Mouse (Mus musculus): Measurements from ENCODE around the gene Kat2a.

Gene Kat2a

DNA sequence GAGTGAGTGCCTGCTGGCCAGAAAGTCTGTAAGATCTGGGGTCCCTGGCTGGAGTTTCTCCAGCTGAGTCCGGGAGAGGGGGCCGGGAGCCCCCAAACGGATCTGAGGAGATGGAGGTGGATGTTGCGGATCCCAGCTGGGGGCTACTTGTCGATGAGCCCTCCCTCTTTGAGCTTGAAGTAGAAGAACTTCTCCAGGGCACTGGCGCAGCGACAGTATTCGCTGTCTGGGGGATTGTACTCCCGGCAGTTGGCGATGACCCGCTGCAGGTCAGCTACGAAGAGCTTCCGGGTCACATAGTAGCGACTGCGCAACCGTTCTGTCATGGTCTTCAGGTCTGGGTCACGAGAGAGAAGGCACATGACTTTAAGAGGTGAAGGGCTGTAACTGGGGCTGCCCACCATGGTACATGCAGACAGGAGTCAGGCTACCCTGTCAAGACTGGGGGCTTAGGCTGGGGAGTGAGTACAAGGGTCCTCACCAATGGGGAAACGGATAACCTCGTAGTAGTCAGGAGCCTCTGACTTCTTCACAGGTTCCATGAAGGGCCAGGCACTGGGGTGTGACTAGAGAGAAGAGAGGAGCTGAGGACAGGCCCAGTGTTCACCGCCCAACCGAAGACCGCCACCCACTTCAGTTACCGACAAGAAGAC is 7.0 kb downstream of the Kat2a start:
- no peak for DNase-seq

DNA sequence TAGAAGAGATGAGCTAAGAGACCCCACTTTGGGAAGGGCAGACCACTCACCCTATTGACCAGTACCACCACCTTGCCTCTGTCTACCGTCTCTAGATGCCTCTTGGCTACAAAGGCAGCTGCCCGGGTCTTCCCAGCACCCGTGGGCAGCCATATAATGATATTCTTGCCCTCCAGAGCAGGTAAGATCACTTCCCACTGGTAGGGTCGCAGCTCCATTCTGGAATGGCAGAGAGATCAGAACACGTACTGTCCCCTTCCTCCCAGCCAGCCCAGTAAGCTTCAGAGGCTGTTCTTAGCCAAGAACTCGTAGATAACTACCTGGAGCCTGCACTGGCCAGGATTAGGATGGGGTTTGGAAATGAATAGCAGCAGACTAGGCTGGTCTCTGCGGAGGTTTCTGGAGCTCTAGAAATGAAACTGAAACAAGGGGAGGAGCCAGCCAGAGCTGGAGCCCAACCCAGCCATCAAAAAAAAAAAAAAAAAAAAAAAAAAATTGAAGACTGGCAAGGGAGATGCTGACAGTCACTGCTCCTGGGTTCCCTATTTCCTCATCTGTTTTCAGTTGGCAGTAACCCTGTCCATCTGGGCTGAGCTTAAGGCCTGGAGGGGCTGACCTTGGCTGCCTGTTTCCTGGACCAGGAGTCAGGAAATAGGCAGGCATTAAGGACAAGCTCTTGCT is 8.3 kb downstream of the Kat2a start, which contains the start of gene Dhx58:
Gene Dhx58, minus strand, starts transcription at position 421 of the 681 bp plus-strand sequence.
- DNase-seq = peak in 1 of 2 experiments; percentile 18

DNA sequence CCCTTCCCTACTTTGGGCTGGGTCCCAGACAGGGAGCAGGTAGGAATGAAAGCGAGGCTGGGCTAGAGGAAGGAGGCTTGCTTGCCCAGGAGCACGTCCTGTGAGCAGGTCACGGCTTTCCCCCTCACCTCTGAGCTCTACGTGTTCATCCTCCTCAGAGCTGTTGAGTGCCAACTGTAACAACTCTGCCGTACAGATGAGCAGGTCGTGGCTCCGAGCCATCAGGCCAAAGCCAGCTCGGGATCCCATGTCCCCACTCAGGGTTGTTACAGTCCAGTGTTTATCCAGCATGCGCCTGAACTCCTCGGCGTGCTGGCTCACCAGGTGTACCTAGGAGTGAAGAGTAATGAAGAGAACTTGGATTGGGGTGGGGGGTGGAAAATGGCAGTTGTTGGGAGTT is 8.9 kb downstream of the Kat2a start:
- no peak for DNase-seq

DNA sequence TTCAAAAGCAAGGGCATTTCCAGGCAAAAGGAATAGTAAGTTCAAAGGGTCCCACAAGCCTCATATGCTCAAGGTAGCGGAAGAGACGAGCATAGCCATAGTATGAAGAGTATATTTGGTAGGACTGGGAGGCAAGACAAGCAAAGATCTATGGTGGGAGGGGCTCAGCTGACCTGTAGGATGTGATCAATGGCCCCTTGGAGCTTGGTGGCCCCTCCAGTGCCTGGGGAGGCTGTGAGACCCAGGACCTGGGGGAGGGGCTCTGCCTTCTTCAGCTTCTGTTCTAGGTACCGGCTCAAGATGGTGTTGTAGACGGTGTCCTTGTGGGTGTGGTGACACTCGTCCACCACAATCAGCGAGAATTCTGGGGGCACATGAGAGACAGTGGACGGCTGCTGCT is 9.4 kb downstream of the Kat2a start:
- no peak for DNase-seq

DNA sequence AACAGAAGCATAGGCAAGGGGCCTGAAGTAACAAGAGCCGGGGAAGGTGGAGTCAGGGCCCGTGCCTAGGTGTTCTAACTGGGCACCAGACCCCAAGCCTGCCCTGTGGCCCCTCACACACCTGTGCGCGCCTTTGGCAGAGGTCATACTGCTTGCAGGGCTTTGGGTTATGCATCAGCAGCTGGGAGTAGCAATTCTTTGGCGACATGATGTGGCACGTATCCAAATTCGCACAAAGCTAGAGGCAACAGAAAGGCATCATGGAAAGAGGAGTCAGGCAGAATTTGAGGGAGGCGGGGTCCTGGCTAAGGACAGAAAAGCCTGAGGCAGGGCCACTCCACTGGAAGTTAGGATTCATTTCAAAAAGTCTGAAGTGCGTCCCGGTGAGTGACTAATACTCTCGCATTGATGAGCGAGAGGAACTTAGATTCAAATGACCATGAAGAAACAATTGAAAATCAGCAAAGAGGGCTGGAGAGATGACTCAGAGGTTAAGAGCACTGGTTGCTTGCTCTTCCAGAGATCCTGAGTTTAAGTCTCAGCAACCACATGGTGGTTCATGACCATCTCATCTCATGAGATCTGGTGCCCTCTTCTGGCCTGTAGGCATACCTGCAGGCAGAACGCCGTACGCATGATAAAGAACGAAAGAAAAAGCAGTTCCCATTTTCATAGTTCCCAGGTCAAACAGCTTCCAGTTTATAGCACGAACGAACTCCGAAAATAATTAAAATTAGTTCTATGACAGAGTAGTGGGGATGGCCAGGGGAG is 10.0 kb downstream of the Kat2a start:
- DNase-seq = peak; percentile 32 to 78

DNA sequence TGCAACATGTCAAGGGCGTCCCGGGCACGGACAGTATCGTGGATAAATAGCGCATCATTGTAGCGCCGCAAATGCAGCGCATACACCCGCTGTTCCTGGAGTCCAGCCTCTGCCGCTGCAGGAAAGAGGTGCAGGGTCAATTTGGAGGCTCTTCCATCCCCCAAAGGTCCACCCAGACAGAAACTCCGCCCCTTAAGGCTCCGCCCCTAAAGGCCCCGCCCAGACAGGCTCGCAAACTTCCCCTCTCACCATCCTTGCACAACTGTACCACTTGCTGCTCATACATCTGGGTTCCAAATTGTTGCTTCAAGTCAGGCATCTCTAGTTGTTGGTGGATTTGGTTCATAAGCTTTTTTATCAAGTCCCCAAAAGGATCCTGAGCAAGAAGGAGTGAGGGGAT is 11.0 kb downstream of the Kat2a start:
- peak; percentile 79 to 86 for DNase-seq

DNA sequence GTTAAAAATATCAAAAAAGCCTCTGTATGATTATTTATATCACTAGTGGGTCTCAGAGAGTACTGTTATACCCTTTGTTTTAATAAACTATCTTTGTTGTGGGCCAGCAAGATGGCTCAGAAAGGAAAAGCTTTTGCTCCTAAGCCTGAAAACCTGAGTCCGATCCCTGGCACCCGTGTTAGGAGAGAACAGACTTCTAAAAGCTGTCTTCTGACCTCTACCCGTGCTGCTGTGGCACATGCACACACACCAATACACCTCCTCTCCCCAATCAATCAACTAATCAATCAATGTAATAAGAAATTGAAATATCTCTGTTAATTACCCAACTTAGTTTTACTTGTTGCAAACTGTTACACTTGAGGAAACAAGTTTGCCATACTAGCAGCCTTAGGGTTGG is 11.6 kb downstream of the Kat2a start:
- no peak for DNase-seq

DNA sequence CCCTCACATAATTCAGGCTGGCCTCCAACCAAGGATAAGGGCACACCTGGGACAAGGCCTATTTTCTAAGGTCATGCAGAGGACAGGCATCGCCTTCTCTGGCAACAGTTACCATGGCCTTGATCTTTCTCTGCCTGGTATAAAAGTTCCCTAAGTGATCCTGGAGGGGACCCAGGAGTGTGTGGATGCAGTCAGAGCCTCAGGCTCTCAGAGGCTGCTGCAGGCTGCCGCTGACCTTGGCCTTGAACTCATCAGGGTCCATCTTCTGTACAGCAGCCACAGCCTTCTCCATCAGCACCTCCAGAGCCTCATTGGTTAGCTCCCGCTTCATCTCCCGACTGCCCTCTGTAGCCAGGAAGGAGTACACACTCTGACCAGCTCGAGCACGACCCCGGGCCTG is 14.3 kb downstream of the Kat2a start:
- no peak for DNase-seq

DNA sequence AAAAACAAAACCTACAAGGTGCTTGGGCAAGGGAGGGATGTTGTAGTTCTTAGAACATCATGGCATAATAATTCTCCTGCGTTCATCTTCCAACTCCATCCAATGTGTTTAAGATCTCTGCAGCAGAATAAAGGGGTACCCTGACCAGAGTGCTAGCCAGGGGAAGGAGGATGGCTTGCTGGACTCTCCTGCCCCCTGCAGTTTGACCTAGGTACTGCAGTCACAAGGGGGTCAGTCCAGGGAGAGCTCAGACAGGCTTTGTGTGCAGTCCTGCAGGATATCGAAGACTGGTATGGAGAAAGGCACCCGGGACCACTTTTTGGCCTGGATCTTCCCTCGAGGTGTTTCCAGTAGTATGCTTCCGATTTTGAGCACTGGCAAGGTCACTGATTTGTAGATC is 17.3 kb downstream of the Kat2a start:
- DNase-seq = peak; percentile 62 to 86

DNA sequence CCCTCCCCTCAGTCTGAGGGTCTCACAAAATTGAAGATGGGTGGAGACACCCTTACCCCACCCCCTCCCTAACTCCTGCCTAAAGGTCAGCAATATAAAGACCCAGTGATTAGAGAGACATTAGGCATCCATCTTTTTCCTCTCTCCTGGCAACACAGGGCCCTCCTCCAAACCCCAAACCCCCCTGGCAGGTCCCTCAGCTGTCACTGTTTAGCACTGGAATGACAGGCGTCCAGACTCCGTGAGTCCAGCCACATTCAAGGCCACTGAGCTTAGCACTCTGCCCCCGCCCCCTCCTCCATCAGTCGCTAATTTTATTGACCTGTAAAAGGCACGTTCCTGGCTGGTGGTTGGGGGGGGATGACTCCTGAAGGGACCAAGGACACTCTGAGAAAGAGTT is 19.1 kb downstream of the Kat2a start:
- no peak for DNase-seq

DNA sequence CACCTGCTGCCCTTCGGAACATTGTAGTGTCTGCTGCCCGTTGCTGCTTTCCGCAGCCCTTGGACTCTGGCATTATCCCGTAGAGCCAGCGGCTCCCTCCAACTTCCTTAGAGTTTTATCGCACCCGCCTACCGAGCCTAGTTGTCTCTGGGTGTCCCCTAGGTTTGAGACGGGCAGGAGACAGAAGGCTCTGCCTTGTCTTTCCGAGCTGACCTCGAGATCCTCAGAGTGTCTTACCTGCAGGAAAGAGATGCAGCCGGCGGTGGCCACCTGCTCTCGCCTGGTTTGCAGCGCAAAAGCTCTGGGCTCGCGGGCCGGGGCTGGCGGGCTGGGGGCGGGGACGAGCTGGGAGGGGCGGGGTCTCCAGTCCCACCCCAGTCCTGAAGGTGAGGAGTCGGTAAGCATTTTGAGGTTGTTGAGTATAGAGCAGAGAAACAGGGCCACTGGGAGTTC is 20.1 kb downstream of the Kat2a start, which contains the start of gene Zfp385c:
Gene Zfp385c, minus strand, starts transcription at position 292 of the 453 bp plus-strand sequence.
- DNase-seq = no peak

DNA sequence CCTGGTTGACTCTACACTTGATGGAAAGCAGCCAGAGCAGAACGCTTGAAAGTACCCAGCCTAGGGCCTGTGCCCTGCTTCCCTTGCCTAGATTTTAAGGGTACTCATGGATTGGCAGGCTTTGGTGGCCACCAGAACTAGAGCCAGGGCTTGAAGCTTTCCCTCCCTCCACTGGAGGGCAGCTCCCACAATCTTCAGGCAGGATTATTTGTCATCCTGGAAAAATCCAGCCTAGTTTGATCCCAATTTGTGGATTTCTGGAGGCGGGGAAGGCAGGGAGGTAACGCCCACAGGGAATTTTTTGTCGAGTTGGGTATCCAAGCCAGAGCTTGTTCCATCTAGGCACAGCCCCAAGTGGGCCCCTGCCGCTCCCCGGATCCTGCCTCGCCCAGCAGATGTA is 21.9 kb downstream of the Kat2a start:
- no peak for DNase-seq

DNA sequence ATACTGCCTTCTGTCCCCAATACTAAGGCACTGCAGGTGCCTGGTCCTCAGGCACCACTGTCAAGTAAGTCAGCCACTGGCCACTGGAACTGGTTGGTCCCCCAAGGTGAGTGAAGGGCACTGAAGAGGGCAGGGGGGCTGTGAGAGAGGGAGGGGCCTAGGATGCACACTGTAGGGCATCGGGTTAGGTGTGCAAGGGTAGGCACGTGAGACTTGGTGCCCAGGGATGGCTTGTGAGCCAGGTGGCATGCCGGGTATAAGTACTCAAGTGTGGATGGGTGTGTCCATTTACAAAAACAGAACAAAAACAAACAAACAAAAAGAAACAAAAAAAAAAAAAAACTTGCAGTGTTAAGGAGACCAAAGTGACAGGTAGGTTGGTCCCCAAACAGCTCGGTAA is 23.8 kb downstream of the Kat2a start:
- DNase-seq = no peak

DNA sequence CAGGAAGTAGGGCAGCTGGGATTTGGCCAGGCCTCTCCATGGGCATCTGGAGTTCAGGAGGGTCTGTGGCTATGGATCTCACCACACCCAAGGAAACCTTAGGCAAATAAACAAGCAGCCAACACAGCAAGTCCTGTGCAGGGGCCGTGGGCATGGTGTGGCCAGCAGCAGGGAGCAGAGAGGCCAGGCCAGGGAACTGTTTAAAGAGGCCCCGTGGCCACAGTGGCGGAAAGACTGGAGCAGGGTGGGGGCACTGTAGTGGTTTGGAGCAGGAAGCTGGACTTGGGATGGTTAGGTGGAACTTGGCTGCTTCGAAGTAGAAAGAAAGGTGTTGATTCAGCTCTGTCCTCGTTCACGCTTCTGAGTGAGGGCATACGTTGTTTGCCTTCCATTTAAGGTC is 25.0 kb downstream of the Kat2a start:
- no peak for DNase-seq

DNA sequence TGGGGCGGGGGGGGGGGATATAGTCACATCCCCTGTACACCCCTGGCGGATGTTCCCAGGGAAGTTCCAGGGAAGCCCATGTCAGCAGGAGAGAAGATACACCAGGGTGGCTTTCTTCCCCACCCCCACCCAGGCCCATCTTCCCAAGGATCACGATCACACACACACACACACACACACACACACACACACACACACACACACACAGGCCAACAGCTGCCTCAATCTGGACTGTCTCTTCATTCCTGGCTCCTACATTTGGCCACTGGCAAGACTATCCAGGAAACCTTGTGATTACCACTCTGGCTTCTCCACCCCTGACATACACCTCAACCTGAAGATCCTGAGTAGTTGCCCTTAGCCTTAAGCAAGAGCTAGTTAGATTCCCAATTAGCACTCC is 26.9 kb downstream of the Kat2a start:
- DNase-seq = no peak

DNA sequence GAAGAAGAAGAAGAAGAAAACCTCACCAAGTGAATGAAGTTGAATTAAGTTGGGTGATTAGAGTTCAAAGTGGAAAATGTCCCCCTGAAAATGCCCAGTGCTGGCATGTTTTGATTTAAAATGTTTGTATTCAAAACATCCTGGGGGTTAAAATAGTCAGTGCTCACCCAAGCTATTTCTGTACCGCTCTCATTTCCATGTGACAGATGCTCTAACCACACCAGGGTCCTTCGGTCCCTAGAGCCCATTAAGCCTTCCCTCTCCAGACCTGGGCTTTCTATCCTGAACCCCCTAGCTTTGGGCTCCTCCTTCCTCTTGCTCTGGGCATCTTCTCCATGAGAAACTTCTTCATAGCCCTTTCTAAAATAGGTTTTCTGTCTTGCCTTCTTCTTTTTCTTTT is 28.2 kb downstream of the Kat2a start:
- no peak for DNase-seq

DNA sequence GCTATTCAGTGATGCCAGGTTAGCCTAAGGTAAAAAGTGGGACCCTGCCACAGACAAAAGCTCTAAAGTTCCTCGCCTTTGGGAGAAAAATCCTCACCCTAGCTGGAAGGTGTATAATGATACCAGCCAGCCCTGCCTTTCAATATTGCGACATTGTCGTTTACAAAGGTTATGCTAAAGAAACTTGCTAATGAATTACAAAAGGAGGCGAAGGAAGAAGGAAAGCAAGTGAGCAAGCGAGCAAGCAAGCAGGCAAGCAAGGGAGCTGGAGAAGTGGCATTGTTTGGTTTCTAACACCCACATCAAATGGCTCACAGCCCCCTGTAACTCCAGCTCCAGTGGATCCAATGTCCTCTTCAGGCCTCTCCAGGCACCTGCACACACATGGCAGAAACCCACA is 29.7 kb downstream of the Kat2a start:
- no peak for DNase-seq

DNA sequence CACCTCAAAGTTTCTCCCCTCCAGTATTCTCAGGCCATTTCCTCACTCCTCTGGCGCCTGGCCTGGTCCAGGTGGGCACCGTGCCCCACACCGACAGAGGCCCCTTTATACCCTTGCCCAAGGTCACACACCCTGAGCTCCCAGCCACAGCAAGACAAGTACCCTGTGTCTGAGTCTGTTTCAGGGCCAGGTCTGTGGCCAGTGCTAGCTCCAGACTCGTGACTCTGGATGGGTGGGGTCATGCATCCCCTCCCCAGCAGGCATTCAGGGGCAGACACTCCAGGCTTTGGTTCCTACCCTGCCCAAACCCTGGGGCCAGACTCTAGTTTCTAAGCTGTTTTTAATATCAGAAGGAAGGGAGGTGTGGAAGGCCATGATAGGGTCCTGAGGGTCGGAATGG is 30.4 kb downstream of the Kat2a start:
- no peak for DNase-seq

DNA sequence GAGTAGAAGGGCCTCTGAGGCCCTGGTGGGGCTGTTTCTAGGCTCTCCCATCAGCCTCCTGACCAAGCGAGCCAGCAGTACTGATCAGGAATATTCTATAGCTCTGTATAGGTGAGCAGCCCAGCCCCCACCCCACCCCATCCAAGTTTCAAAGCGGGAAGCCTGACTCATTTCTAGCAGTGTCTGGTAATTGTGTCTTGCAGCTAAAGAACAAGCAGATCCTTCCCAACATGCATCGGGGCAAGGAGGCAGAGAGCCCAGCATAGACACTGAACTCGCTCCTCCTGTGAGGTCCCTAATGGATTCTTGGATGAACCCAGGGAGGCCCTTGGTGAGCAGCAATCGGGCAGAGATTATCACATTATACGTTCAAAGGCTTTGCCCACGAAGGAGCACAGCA is 34.5 kb downstream of the Kat2a start:
- no peak for DNase-seq

DNA sequence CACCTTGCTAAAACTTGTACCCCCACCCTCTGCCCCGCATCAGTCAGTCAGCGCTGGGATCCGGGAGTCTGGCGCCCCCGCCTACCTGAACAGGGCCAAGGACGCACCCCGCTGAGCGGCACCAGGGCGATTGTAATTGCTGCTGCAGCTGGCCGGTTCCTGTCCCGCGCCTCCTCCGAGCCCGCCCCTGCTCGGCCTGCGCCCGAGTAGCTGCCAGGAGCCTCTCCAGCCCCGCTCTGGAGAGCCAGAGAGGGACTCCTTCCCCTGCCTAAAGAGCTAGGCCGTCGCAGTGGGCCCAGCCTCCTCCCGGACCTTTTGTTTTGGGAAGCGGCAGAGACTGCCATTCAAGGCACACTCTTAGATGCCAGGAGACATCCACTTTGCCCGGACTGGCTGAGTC is 39.1 kb downstream of the Kat2a start:
- DNase-seq = peak; percentile 49 to 74

DNA sequence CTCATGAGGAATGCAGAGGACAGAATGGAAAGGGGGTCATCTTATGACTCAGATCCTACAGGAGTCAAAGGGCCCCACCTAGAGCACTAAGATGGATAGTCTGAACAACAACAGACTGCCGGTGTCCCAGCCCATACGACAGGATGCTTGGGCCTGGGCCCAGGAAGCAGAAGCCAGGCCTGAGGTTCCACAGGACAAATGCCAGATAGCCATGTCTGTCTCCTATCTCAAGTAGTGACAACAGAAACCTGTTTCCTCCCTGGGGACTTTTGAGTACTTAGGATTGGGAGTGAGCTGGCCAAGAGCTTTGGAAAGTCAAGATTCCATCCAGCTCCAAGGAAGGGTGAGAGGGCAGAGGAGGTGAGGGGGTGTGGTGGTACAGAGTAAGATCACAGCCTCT is 40.3 kb downstream of the Kat2a start:
- no peak for DNase-seq

DNA sequence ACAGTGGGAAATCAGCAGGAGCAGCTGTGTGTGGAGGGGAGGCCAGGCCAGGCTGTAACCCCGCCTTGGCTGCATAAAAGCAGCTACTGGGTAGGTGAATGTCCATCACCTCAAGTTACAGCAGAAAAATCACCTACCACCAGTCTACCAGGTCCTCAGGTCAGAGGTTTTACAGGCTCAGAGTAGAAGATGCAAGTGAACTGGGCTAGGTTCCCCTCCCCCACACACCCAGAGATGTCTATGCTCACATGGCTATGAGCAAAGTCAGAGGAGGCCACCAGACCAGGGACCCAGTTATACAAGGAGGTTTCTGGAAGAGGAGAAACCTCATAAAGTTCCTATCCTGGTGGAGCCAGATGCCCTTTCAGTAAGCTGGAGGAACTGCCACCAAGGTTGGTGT is 41.2 kb downstream of the Kat2a start:
- DNase-seq = no peak

DNA sequence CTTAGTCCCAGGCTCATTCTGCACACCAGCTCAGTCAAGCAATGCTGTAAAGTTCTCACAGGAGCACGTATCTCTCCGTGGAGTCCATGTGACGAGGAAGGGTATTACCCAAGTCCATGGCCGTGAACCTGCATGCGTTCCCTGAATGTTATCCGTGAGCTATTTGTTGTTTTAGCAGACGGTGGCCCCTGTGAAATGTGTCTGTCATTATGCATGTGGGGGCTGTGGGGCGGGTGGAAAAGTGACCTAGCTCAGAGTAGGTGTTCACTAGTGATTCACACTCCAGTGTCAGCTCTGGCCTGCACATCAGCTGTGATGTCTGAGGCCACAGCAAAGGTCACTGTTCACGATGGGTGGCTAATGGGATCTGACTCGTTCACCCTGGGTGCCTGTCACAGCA is 52.5 kb downstream of the Kat2a start:
- DNase-seq = no peak

DNA sequence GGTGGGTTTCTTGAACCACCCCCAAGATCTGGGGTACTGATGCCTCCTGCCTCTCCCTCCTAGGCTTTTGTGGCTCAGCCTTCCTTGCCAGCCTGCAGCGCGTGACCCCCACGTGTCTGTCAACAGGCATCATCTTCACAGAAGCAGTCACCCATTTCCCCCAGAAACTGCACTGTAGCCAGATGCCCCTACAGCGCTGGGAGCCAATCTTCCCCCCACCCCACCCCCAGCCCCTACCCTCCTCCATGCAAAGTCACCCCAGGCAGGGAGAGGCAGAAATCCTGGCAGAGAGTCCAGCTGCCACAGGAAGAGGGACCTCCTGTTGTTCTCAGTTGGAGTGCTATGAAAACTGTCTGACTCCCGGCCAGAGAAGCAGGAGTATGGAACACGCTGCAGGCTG is 55.8 kb downstream of the Kat2a start:
- DNase-seq = no peak
